Mouse (Mus musculus): Measurements from ENCODE around the gene Fgf2.

DNA sequence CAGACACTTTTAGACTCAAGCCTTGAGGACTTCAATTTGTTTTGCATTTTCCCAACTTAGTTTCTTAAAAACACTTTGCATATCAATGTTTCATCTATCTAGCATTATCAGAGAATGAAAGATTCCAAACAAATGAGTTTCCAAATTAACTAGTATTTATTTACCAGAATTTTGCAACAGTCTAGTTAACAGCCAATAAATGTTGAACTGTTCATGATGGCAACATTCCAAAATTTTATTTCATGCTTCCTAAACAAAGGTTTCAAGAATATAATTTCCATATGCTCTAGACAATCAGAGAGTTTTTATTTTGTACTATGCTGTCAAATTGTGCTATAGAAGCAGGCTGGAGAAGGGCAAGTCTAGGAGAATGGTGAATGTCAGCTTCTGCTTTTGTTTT lies 59.5 kb downstream of the Fgf2 start:
- TF ChIP-seq EP300 (IDR thresholded peaks at IDR 0.05; ENCODE audit: low read depth) = no peak
- TF ChIP-seq CTCF (IDR thresholded peaks at IDR 0.05; ENCODE audit: low read depth) = no peak
